Mouse (Mus musculus): ENCODE results near the gene B4galt2.

GRCm38 (mm10) chr4:117841566-117841965 is 41.7 kb downstream of the B4galt2 start:
- no peak for TF ChIP-seq MAX (IDR thresholded peaks at IDR 0.05)
- no peak for TF ChIP-seq CTCF (IDR thresholded peaks at IDR 0.05; ENCODE audit: control insufficient read depth, insufficient read depth, insufficient read length)

Data from C2C12 (cell line).